Mouse (Mus musculus): ENCODE measurements around the gene Runx3. TPM values are rescaled to one million over a fixed set of nuclear protein-coding genes. Genes with fewer than 3 reads are reported as not detected.
A peak's percentile ranks its signal among the peaks of the same experiment; 100 is the strongest.
"Not testable (repeated sequence)": the region's sequence is repeated elsewhere in the genome, so short reads cannot be mapped to it uniquely, and the experiment has no call there.

Gene Runx3
- polyA plus RNA-seq, 1 experiment from 2014 or later: 2.4 TPM

- Histone ChIP-seq H3K4me1 (ENCODE audit: control insufficient read depth, insufficient read depth, low read length) (no peaks in the 10 kb centered on the region), H3K36me3 (ENCODE audit: control insufficient read depth, insufficient read depth, low read length) (no peaks in the 10 kb centered on the region), H3K27ac (replicated peaks; ENCODE audit: low read depth, low read length) (no peak overlapping the region), H3K4me2 (ENCODE audit: low read depth, low read length) (no peak overlapping the region), H3K27me3 (replicated peaks; ENCODE audit: control insufficient read depth, insufficient read depth, low read length) (no peaks in the 10 kb centered on the region), H3K9me3 (ENCODE audit: control insufficient read depth, low read length) (no peaks in the 10 kb centered on the region), H3K4me3 (ENCODE audit: low read depth, low read length) (no peak overlapping the region), H3K9ac (ENCODE audit: low read depth, low read length) (no peak overlapping the region)
- WGBS: 85% methylated on average over 4 of the region's 4 CpGs
- no peak for DNase-seq (ENCODE audit: low spot score)
- no peak for ATAC-seq (ENCODE audit: low read depth)
Observed at GRCm38 (mm10) chr4:135181819-135182218, 61.4 kb downstream of the Runx3 start.

GRCm38 (mm10) chr4:135184277-135184676, 63.8 kb downstream of the Runx3 start:
- not testable (repeated sequence) for H3K4me3 ChIP-seq (ENCODE audit: low read depth, low read length); H3K4me2 ChIP-seq (ENCODE audit: low read depth, low read length); ATAC-seq (ENCODE audit: low read depth); H3K9ac ChIP-seq (ENCODE audit: low read depth, low read length); H3K36me3 ChIP-seq (ENCODE audit: control insufficient read depth, insufficient read depth, low read length); H3K27me3 ChIP-seq (replicated peaks; ENCODE audit: control insufficient read depth, insufficient read depth, low read length); H3K27ac ChIP-seq (replicated peaks; ENCODE audit: low read depth, low read length); H3K4me1 ChIP-seq (ENCODE audit: control insufficient read depth, insufficient read depth, low read length); H3K9me3 ChIP-seq (ENCODE audit: control insufficient read depth, low read length); DNase-seq (ENCODE audit: low spot score)
- 98% methylated on average over 5 of the region's 13 CpGs for WGBS

GRCm38 (mm10) chr4:135189452-135190008, 69.1 kb downstream of the Runx3 start:
- Histone ChIP-seq H3K36me3 (ENCODE audit: control insufficient read depth, insufficient read depth, low read length) (no peaks in the 10 kb centered on the region), H3K9me3 (ENCODE audit: control insufficient read depth, low read length) (no peaks in the 10 kb centered on the region), H3K9ac (ENCODE audit: low read depth, low read length) (no peak overlapping the region), H3K27me3 (replicated peaks; ENCODE audit: control insufficient read depth, insufficient read depth, low read length) (no peaks in the 10 kb centered on the region), H3K4me1 (ENCODE audit: control insufficient read depth, insufficient read depth, low read length) (no peaks in the 10 kb centered on the region), H3K4me3 (ENCODE audit: low read depth, low read length) (no peak overlapping the region), H3K27ac (replicated peaks; ENCODE audit: low read depth, low read length) (no peak overlapping the region), H3K4me2 (ENCODE audit: low read depth, low read length) (no peak overlapping the region)
- WGBS: 61% methylated on average over 12 of the region's 12 CpGs
- ATAC-seq (ENCODE audit: low read depth): no peak
- no peak for DNase-seq (ENCODE audit: low spot score)

GRCm38 (mm10) chr4:135190364-135190763, 69.9 kb downstream of the Runx3 start:
- Histone ChIP-seq H3K9ac (ENCODE audit: low read depth, low read length) (no peak overlapping the region), H3K27ac (replicated peaks; ENCODE audit: low read depth, low read length) (no peak overlapping the region), H3K4me1 (ENCODE audit: control insufficient read depth, insufficient read depth, low read length) (no peaks in the 10 kb centered on the region), H3K36me3 (ENCODE audit: control insufficient read depth, insufficient read depth, low read length) (no peaks in the 10 kb centered on the region), H3K9me3 (ENCODE audit: control insufficient read depth, low read length) (0 out of 2 replicates have a peak, but pooled peaks cover 3% of the 10 kb centered on the region), H3K27me3 (replicated peaks; ENCODE audit: control insufficient read depth, insufficient read depth, low read length) (no peaks in the 10 kb centered on the region), H3K4me2 (ENCODE audit: low read depth, low read length) (no peak overlapping the region), H3K4me3 (ENCODE audit: low read depth, low read length) (no peak overlapping the region)
- no peak for DNase-seq (ENCODE audit: low spot score)
- ATAC-seq (ENCODE audit: low read depth): no peak
- WGBS: 100% methylated on average over 1 of the region's 1 CpGs

GRCm38 (mm10) chr4:135191185-135191584, 70.7 kb downstream of the Runx3 start:
- H3K4me2 ChIP-seq (ENCODE audit: low read depth, low read length): no peak overlapping the region
- 73% methylated on average over 1 of the region's 1 CpGs for WGBS

GRCm38 (mm10) chr4:135191604-135192003, 71.2 kb downstream of the Runx3 start:
- 0 out of 2 replicates have a peak, but pooled peaks cover 8% of the 10 kb centered on the region for H3K9me3 ChIP-seq (ENCODE audit: control insufficient read depth, low read length)
- no peak overlapping the region for H3K4me2 ChIP-seq (ENCODE audit: low read depth, low read length)
- H3K4me3 ChIP-seq (ENCODE audit: low read depth, low read length): no peak overlapping the region
- ATAC-seq (ENCODE audit: low read depth) (no peak), DNase-seq (ENCODE audit: low spot score) (no peak)
- H3K27ac ChIP-seq (replicated peaks; ENCODE audit: low read depth, low read length): no peak overlapping the region
- no peaks in the 10 kb centered on the region for H3K27me3 ChIP-seq (replicated peaks; ENCODE audit: control insufficient read depth, insufficient read depth, low read length)
- no peaks in the 10 kb centered on the region for H3K4me1 ChIP-seq (ENCODE audit: control insufficient read depth, insufficient read depth, low read length)
- H3K36me3 ChIP-seq (ENCODE audit: control insufficient read depth, insufficient read depth, low read length): no peaks in the 10 kb centered on the region
- H3K9ac ChIP-seq (ENCODE audit: low read depth, low read length): no peak overlapping the region
- WGBS: 69% methylated on average over 11 of the region's 11 CpGs

More at GRCm38 (mm10) chr4:135191185-135191584, 70.7 kb downstream of the Runx3 start:
- Histone ChIP-seq H3K27me3 (replicated peaks; ENCODE audit: control insufficient read depth, insufficient read depth, low read length) (no peaks in the 10 kb centered on the region), H3K36me3 (ENCODE audit: control insufficient read depth, insufficient read depth, low read length) (no peaks in the 10 kb centered on the region), H3K4me3 (ENCODE audit: low read depth, low read length) (no peak overlapping the region), H3K9ac (ENCODE audit: low read depth, low read length) (no peak overlapping the region), H3K4me1 (ENCODE audit: control insufficient read depth, insufficient read depth, low read length) (no peaks in the 10 kb centered on the region), H3K27ac (replicated peaks; ENCODE audit: low read depth, low read length) (no peak overlapping the region), H3K9me3 (ENCODE audit: control insufficient read depth, low read length) (0 out of 2 replicates have a peak, but pooled peaks cover 8% of the 10 kb centered on the region)
- no peak for ATAC-seq (ENCODE audit: low read depth)
- no peak for DNase-seq (ENCODE audit: low spot score)

GRCm38 (mm10) chr4:135192841-135193240, 72.4 kb downstream of the Runx3 start:
- ATAC-seq (ENCODE audit: low read depth) (no peak), DNase-seq (ENCODE audit: low spot score) (no peak)
- Histone ChIP-seq H3K4me3 (ENCODE audit: low read depth, low read length) (no peak overlapping the region), H3K4me1 (ENCODE audit: control insufficient read depth, insufficient read depth, low read length) (no peaks in the 10 kb centered on the region), H3K36me3 (ENCODE audit: control insufficient read depth, insufficient read depth, low read length) (no peaks in the 10 kb centered on the region), H3K4me2 (ENCODE audit: low read depth, low read length) (no peak overlapping the region), H3K9ac (ENCODE audit: low read depth, low read length) (no peak overlapping the region), H3K9me3 (ENCODE audit: control insufficient read depth, low read length) (0 out of 2 replicates have a peak, but pooled peaks cover 8% of the 10 kb centered on the region), H3K27ac (replicated peaks; ENCODE audit: low read depth, low read length) (no peak overlapping the region), H3K27me3 (replicated peaks; ENCODE audit: control insufficient read depth, insufficient read depth, low read length) (no peaks in the 10 kb centered on the region)
- WGBS: 54% methylated on average over 5 of the region's 5 CpGs

- DNase-seq (ENCODE audit: low spot score) (no peak), ATAC-seq (ENCODE audit: low read depth) (no peak)
- 55% methylated on average over 8 of the region's 8 CpGs for WGBS
- H3K4me3 ChIP-seq (ENCODE audit: low read depth, low read length): no peak overlapping the region
- H3K4me1 ChIP-seq (ENCODE audit: control insufficient read depth, insufficient read depth, low read length): no peaks in the 10 kb centered on the region
- H3K36me3 ChIP-seq (ENCODE audit: control insufficient read depth, insufficient read depth, low read length): no peaks in the 10 kb centered on the region
- no peak overlapping the region for H3K27ac ChIP-seq (replicated peaks; ENCODE audit: low read depth, low read length)
- 0 out of 2 replicates have a peak, but pooled peaks cover 8% of the 10 kb centered on the region for H3K9me3 ChIP-seq (ENCODE audit: control insufficient read depth, low read length)
- no peak overlapping the region for H3K9ac ChIP-seq (ENCODE audit: low read depth, low read length)
- no peak overlapping the region for H3K4me2 ChIP-seq (ENCODE audit: low read depth, low read length)
- no peaks in the 10 kb centered on the region for H3K27me3 ChIP-seq (replicated peaks; ENCODE audit: control insufficient read depth, insufficient read depth, low read length)
Observed at GRCm38 (mm10) chr4:135197857-135198256, 77.4 kb downstream of the Runx3 start.

GRCm38 (mm10) chr4:135201771-135202170, 81.3 kb downstream of the Runx3 start:
- Histone ChIP-seq H3K4me2 (ENCODE audit: low read depth, low read length) (no peak overlapping the region), H3K27me3 (replicated peaks; ENCODE audit: control insufficient read depth, insufficient read depth, low read length) (peaks cover 30% of the 10 kb centered on the region), H3K4me1 (ENCODE audit: control insufficient read depth, insufficient read depth, low read length) (0 out of 2 replicates have a peak, but pooled peaks cover 5% of the 10 kb centered on the region), H3K27ac (replicated peaks; ENCODE audit: low read depth, low read length) (no peak overlapping the region), H3K36me3 (ENCODE audit: control insufficient read depth, insufficient read depth, low read length) (no peaks in the 10 kb centered on the region), H3K4me3 (ENCODE audit: low read depth, low read length) (no peak overlapping the region), H3K9ac (ENCODE audit: low read depth, low read length) (no peak overlapping the region), H3K9me3 (ENCODE audit: control insufficient read depth, low read length) (no peaks in the 10 kb centered on the region)
- ATAC-seq (ENCODE audit: low read depth) (no peak), DNase-seq (ENCODE audit: low spot score) (peak; percentile 31)
- WGBS: 54% methylated on average over 16 of the region's 16 CpGs

Data from embryonic facial prominence, embryonic 14.5 days (tissue).